Comparison of ENCODE assay signal across 29 mouse cellular contexts in genomic region chr11:6566496-6566895, GRCm38 (mm10). TPM values are rescaled to one million over a fixed set of nuclear protein-coding genes. Genes with fewer than 3 reads are reported as not detected.
A peak's percentile ranks its signal among the peaks of the same experiment; 100 is the strongest.
DNase-seq lines count a peak whose midpoint lies in the region; ATAC-seq and TF ChIP-seq lines count a peak whose summit lies in the region.
"Had no signal": no experiment of that assay in that cellular context is flagged by ENCODE, and none has a peak within 500 bp of the region (broad histone marks: within the 10 kb centered on the region; RNA-seq: fewer than 3 reads in every experiment).

No protein-coding gene starts in this region.

- peaks cover 41% of the 10 kb centered on the region for H3K79me2 ChIP-seq in MEL (ENCODE audit: control insufficient read depth, insufficient read depth, low read length, poor library complexity)

- H3K27ac ChIP-seq in MEL (ENCODE audit: control insufficient read depth, low read depth, low read length): no peak overlapping the region
- H3K27ac ChIP-seq: embryonic facial prominence, embryonic 13.5 days; forebrain, embryonic 10.5 days; forebrain, embryonic 15.5 days; heart, embryonic 13.5 days; intestine, embryonic 15.5 days; kidney, postnatal 0 days had no signal

- H3K4me3 ChIP-seq in megakaryocyte, embryonic 14.5 days (replicated peaks): peak overlapping the region; percentile 33
- no peak overlapping the region for H3K4me3 ChIP-seq in MEL (ENCODE audit: control insufficient read depth in 1 of 2, insufficient read depth in 1 of 2, low read depth in 2 of 2, low read length in 2 of 2)
- H3K4me3 ChIP-seq: embryonic facial prominence, embryonic 13.5 days; forebrain, embryonic 10.5 days; forebrain, embryonic 15.5 days; heart, embryonic 13.5 days; intestine, embryonic 15.5 days had no signal

- no peak for TF ChIP-seq CTCF in MEL (IDR thresholded peaks at IDR 0.05 in 2 of 3, conservative IDR thresholded peaks at IDR 0.05 in 1 of 3; ENCODE audit: control insufficient read depth in 1 of 3, insufficient read depth in 1 of 3, low read depth in 2 of 3, low read length in 3 of 3, poor library complexity in 1 of 3, severe bottlenecking in 1 of 3)

- DNase-seq in MEL (ENCODE audit: low read depth, low spot score): peak; percentile 36
- DNase-seq in induced T-regulatory cell, adult 2 months (ENCODE audit: low read depth): peak; percentile 61
- DNase-seq in embryo, embryonic 10 days (ENCODE audit: low spot score): no peak
- DNase-seq in urinary bladder, postnatal 14 days (ENCODE audit: low spot score): no peak
- DNase-seq in neural tube, embryonic 10.5 days (ENCODE audit: extremely low spot score, low spot score): no peak
- DNase-seq: adrenal gland, postnatal 14 days; cerebellum, adult 11 months; cerebellum, adult 9-10 months; cerebellum, postnatal 36 days; heart, postnatal 10 days; kidney, adult 8-10 months; kidney, postnatal 4 days; lung, adult 18-20 months; lung, postnatal 4 days; spleen, adult 18-20 months; thymus, postnatal 14 days had no signal

- no peaks in the 10 kb centered on the region for H3K27me3 ChIP-seq in megakaryocyte, embryonic 14.5 days (replicated peaks)
- no peaks in the 10 kb centered on the region for H3K27me3 ChIP-seq in MEL (ENCODE audit: control insufficient read depth in 1 of 2, insufficient read depth in 2 of 2, low read length in 2 of 2)
- H3K27me3 ChIP-seq: embryonic facial prominence, embryonic 13.5 days; forebrain, embryonic 15.5 days; intestine, embryonic 15.5 days; Patski had no signal

- H3K9ac ChIP-seq in MEL (ENCODE audit: control insufficient read depth, low read depth, low read length, poor library complexity, severe bottlenecking): no peak overlapping the region
- H3K9ac ChIP-seq: embryonic facial prominence, embryonic 13.5 days; forebrain, embryonic 15.5 days; heart, embryonic 13.5 days; intestine, embryonic 15.5 days had no signal

- no peak for TF ChIP-seq RAD21 in MEL (IDR thresholded peaks at IDR 0.05; ENCODE audit: low read depth, low read length)

- no peak for TF ChIP-seq POLR2A in MEL (IDR thresholded peaks at IDR 0.05; ENCODE audit: control insufficient read depth in 1 of 2, insufficient read depth in 1 of 2, low read depth in 1 of 2, low read length in 2 of 2, poor library complexity in 1 of 2)

- H3K4me1 ChIP-seq in megakaryocyte, embryonic 14.5 days: peaks cover 81% of the 10 kb centered on the region
- peaks cover 27 to 35% of the 10 kb centered on the region in 2 experiments for H3K4me1 ChIP-seq in MEL (ENCODE audit: control insufficient read depth in 1 of 2, insufficient read depth in 2 of 2, low read length in 2 of 2)

- ATAC-seq in megakaryocyte, adult 5-6 weeks (ENCODE audit: poor library complexity, severe bottlenecking): no peak
- ATAC-seq: forebrain, embryonic 15.5 days; hindbrain, embryonic 16.5 days; intestine, embryonic 15.5 days; lung, postnatal 0 days; midbrain, embryonic 16.5 days; Patski had no signal

- no peaks in the 10 kb centered on the region for H3K9me3 ChIP-seq in megakaryocyte, embryonic 14.5 days
- H3K9me3 ChIP-seq in MEL (replicated peaks; ENCODE audit: insufficient read depth, low read length): no peaks in the 10 kb centered on the region
- H3K9me3 ChIP-seq: embryonic facial prominence, embryonic 13.5 days; forebrain, embryonic 10.5 days; forebrain, embryonic 15.5 days; G1E; heart, embryonic 13.5 days; intestine, embryonic 15.5 days had no signal

- TF ChIP-seq EP300 in MEL (IDR thresholded peaks at IDR 0.05; ENCODE audit: low read depth in 1 of 2, low read length in 2 of 2): peak; percentile 23 to 54; a peak in 2 of 4 replicates

- H3K36me3 ChIP-seq in megakaryocyte, embryonic 14.5 days (replicated peaks; ENCODE audit: low read length): peaks cover 78% of the 10 kb centered on the region
- peaks cover 5 to 39% of the 10 kb centered on the region in 2 experiments for H3K36me3 ChIP-seq in MEL (ENCODE audit: control insufficient read depth in 1 of 2, insufficient read depth in 2 of 2, low read length in 2 of 2)

TF ChIP-seq in MEL, 35 proteins besides CTCF, POLR2A, EP300 and RAD21:
- TF ChIP-seq SIN3A (IDR thresholded peaks at IDR 0.05; ENCODE audit: low read length) (peak; percentile 67), MEF2A (IDR thresholded peaks at IDR 0.05; ENCODE audit: extremely low read depth, insufficient replicate concordance, low read depth, low read length, poor library complexity, severe bottlenecking) (peak; percentile 5; the same call in 1 of the 2 replicates), MAX (IDR thresholded peaks at IDR 0.05; ENCODE audit: low read length) (0 out of 2 replicates have a peak, but pooled peaks have one; percentile 48), ETS1 (IDR thresholded peaks at IDR 0.05; ENCODE audit: low read depth, low read length) (peak; percentile 48; the same call in 1 of the 2 replicates), POLR2AphosphoS5 (IDR thresholded peaks at IDR 0.05; ENCODE audit: borderline replicate concordance, low read depth, low read length) (no peak), HCFC1 (IDR thresholded peaks at IDR 0.05; ENCODE audit: low read depth, low read length) (no peak), ELF1 (IDR thresholded peaks at IDR 0.05; ENCODE audit: low read depth, low read length) (no peak), NELFE (IDR thresholded peaks at IDR 0.05; ENCODE audit: low read depth, low read length) (0 out of 2 replicates have a peak, but pooled peaks have one; percentile 22), MXI1 (IDR thresholded peaks at IDR 0.05; ENCODE audit: low read depth, low read length) (peak; percentile 82), RCOR1 (IDR thresholded peaks at IDR 0.05; ENCODE audit: low read depth, low read length) (0 out of 2 replicates have a peak, but pooled peaks have one; percentile 50), TCF12 (IDR thresholded peaks at IDR 0.05; ENCODE audit: low read depth, low read length) (peak; percentile 46)
TF ChIP-seq in MEL: peak in this region for 8.

RNA-seq across cellular contexts. Expression of gene Ccm2, which starts 19.8 kb away (rescaled TPM):
- polyA plus RNA-seq in megakaryocyte, embryonic 14.5 days (2012; ENCODE audit: insufficient read depth, low replicate concordance): 11.6 and 24.8 TPM in 2 replicates
- 32.2 and 32.4 TPM in 2 replicates for total RNA-seq in megakaryocyte, adult 5-6 weeks (2015)
- total RNA-seq in megakaryocyte, adult 5-6 weeks (2017): 63.5 and 63.9 TPM in 2 replicates
- 65.2 and 66.4 TPM in 2 replicates for total RNA-seq in MEL (2012; rRNA removed)
- 10 to 100 TPM in 1 of 2 experiments, not detected in 1; 49.2 TPM for polyA plus RNA-seq in MEL (2012; ENCODE audit: insufficient read depth in 1 of 2, insufficient read length in 2 of 2, low read depth in 1 of 2, low replicate concordance in 2 of 2, missing spikeins in 1 of 2)

RNA-seq across cellular contexts. Expression of gene Nacad, which starts 39.4 kb away (rescaled TPM):
- polyA plus RNA-seq in megakaryocyte, embryonic 14.5 days (2012; ENCODE audit: insufficient read depth, low replicate concordance): 0.34 and 0.63 TPM in 2 replicates
- total RNA-seq in megakaryocyte, adult 5-6 weeks (2015): 0.23 TPM in 1 of 2 replicates, not detected in the other
- total RNA-seq in megakaryocyte, adult 5-6 weeks (2017): not detected in 2 replicates
- 0.10 and 0.12 TPM in 2 replicates for total RNA-seq in MEL (2012; rRNA removed)
- polyA plus RNA-seq in MEL (2012; ENCODE audit: insufficient read depth in 1 of 2, insufficient read length in 2 of 2, low read depth in 1 of 2, low replicate concordance in 2 of 2, missing spikeins in 1 of 2): under 1 TPM in 1 of 2 experiments, not detected in 1; 0.32 TPM
- polyA plus RNA-seq: G1E had no signal

RNA-seq across cellular contexts. Expression of gene Myo1g, which starts 45.7 kb away (rescaled TPM):
- polyA plus RNA-seq in megakaryocyte, embryonic 14.5 days (2012; ENCODE audit: insufficient read depth, low replicate concordance): 28.0 and 34.2 TPM in 2 replicates
- 161 and 175 TPM in 2 replicates for total RNA-seq in megakaryocyte, adult 5-6 weeks (2015)
- 182 and 197 TPM in 2 replicates for total RNA-seq in megakaryocyte, adult 5-6 weeks (2017)
- total RNA-seq in MEL (2012; rRNA removed): 19.4 and 22.8 TPM in 2 replicates
- polyA plus RNA-seq in MEL (2012; ENCODE audit: insufficient read depth in 1 of 2, insufficient read length in 2 of 2, low read depth in 1 of 2, low replicate concordance in 2 of 2, missing spikeins in 1 of 2): 10 to 100 TPM in 1 of 2 experiments, not detected in 1; 33.3 TPM

RNA-seq across cellular contexts. Expression of gene Tbrg4, which starts 59.4 kb away (rescaled TPM):
- 55.6 and 136 TPM in 2 replicates for polyA plus RNA-seq in megakaryocyte, embryonic 14.5 days (2012; ENCODE audit: insufficient read depth, low replicate concordance)
- total RNA-seq in megakaryocyte, adult 5-6 weeks (2015): 15.3 and 17.3 TPM in 2 replicates
- total RNA-seq in megakaryocyte, adult 5-6 weeks (2017): 9.4 and 10.6 TPM in 2 replicates
- 191 and 192 TPM in 2 replicates for total RNA-seq in MEL (2012; rRNA removed)
- polyA plus RNA-seq in MEL (2012; ENCODE audit: insufficient read depth in 1 of 2, insufficient read length in 2 of 2, low read depth in 1 of 2, low replicate concordance in 2 of 2, missing spikeins in 1 of 2): 100 to 1,000 TPM; 278 to 756 TPM

Comparison
In these comparisons a context has a peak if more than half of its experiments do, and no peak if none do; other contexts are left out.
1. DNase-seq: peak in MEL (single experiment) and induced T-regulatory cell, adult 2 months (single experiment); none in embryo, embryonic 10 days (single experiment), urinary bladder, postnatal 14 days (single experiment) and neural tube, embryonic 10.5 days (single experiment).